Mouse (Mus musculus): ENCODE data around the gene Slc25a11. TPM values are rescaled to one million over a fixed set of nuclear protein-coding genes. Genes with fewer than 3 reads are reported as not detected.

The Slc25a11 gene
- polyA plus RNA-seq (2014; fragmentation: Illumina TruSeq; extraction: RNeasy Lipid Tissue Mini Kit (QIAGEN cat#74804); ENCODE audit: low read depth, low replicate concordance) = 6.2 TPM

DNA sequence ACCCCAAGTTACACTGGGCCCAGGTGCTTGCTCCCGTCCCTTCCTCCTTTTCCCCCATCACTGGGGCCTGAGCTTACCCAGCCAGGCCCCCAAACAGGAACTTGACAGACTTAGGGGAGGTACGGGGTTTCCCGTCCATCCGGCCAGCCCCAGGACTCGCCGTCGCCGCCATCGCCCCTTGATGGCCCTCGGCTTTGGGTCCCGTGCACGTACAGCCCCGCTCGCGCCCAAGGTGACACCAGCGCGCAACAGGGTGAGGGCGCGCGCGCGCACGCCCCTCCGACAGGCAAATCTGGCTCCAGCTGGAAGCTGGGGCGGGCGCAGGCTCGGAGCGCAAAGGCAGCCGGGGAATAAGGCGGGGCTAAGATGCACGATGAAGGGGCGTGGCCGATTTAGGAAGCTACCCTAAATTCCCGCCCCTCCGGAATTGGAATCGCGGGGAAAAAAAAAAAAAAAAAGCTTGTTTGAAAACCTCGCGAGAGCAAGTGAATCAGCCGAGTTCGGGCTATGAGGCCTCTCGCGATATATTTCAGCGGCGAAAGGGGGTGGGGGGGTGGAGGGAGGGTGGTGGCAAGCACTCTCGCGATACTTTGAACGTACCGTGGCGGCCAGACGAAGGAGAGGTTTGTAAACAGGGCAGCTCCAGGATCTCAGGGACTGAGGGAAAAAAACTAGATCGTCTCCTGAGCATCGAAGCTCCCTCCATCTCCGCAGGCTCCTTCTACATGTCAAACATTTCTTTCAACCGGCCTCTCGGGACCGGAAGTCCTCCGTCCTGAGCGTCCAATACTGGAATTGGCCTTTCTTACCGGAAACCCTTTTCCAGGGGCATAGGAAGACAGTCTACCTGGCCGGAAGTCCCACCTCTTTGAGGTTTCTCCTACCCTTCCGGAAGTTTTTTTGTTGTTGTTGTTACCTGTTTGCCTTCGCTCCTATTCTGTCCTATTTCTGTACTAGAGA, at the start of gene Slc25a11, which contains the start of gene Rnf167:
Gene Slc25a11, minus strand, starts transcription at position 789 of the 960 bp plus-strand sequence.
Gene Rnf167, plus strand, starts transcription at position 545 of the 960 bp plus-strand sequence.

GRCm38 (mm10) chr11:70687601-70688199, 40.4 kb upstream of the Slc25a11 start, which contains the start of gene Camta2:
Gene Camta2 (minus strand): TSS chr11:70688105.

DNA sequence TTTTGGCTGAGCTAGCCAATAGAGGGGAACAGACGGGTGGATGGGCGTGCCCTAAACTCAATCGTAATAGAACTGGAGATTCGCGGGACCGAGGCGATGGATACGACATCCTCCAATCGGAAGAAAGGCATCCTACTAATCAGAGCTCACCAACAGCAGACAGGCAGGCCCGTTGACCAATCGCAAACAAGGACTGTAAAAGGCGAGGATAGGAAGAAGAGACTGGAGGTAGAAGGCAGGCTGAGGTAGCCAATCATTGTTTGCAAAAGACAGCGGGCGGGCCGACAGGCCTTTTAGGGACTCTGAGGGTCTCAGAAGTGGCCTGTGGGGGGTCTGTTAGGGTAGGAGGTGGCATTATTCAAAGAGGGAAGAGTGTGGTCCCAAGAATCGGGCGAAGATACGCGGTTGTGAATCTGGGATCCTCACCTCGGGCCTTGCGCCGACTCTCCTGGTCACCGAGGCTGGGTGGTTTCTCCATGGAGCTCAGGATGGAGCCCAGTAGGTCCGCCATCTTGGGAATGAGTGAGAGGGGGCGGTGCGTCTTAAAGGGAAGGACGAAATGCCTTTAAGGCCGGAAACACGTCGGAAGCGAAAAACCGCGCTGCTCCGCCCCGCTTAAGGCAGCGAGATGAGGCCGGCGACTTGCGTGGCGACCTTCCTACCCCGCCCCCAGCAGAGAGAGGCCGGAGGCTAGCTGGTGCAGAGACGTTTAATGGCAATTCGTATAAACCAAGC, 21.7 kb upstream of the Slc25a11 start, which contains the start of gene Spag7:
Gene Spag7, minus strand, starts transcription at position 646 of the 735 bp plus-strand sequence.

GRCm38 (mm10) chr11:70656964-70657363, 9.7 kb upstream of the Slc25a11 start, which contains the start of gene Eno3:
Gene Eno3 (plus strand): TSS chr11:70657202.

DNA sequence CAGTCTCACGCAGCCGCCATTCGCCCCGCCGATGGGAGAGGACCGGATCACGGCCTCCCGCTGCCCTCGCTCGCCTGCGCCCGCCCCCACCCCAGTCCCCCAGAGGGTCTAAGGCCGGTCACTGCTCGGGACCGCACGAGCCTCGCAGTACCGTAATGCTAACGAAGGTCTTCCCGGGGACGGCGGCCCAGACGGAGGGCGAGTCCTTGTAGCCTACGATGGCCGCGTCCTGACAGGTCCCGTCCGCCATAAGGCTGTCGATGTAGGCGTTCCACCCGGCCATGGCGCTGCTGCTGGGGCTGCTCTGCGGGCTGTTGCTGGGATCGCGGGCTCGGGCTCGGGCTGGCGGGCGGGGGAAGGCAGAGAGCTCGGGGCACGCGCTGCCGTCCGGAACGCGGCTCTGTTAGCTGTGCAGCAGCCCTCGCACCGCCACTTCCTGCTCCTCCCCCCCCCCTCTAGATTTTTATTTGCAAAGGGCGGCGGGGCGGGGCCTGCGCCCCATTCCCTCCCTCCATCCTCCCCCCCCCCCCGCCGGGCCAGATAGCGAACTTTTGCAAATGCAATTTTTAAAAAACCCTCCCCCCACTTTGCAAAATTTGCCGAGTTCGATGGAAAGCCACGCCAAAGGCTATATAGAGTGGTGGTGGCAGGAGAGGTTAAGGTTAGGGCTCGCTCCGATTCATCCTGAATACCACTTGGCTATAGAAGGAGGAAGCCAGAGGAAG, 7.1 kb upstream of the Slc25a11 start, which contains the start of gene Pfn1:
Gene Pfn1, minus strand, starts transcription at position 447 of the 725 bp plus-strand sequence.

GRCm38 (mm10) chr11:70638714-70639278, 8.5 kb downstream of the Slc25a11 start, which contains the start of gene Gp1ba:
Gene Gp1ba (plus strand): TSS chr11:70639122.

GRCm38 (mm10) chr11:70619101-70619500, 28.2 kb downstream of the Slc25a11 start, which contains the start of gene Chrne:
Gene Chrne (minus strand): TSS chr11:70619216.

GRCm38 (mm10) chr11:70615516-70616093, 31.7 kb downstream of the Slc25a11 start, which contains the start of gene 4930544D05Rik:
Gene 4930544D05Rik (plus strand): TSS chr11:70615848.

Other genes starting within 250 kb of the Slc25a11 start
- gene Pelp1, start 237.4 kb downstream of the Slc25a11 start, polyA plus RNA-seq (2014; fragmentation: Illumina TruSeq; extraction: RNeasy Lipid Tissue Mini Kit (QIAGEN cat#74804); ENCODE audit: low read depth, low replicate concordance) = 11.9 TPM
- gene Arrb2, start 214.8 kb downstream of the Slc25a11 start, polyA plus RNA-seq (2014; fragmentation: Illumina TruSeq; extraction: RNeasy Lipid Tissue Mini Kit (QIAGEN cat#74804); ENCODE audit: low read depth, low replicate concordance) = 0.35 TPM
- gene Med11, start 195.6 kb downstream of the Slc25a11 start, polyA plus RNA-seq (2014; fragmentation: Illumina TruSeq; extraction: RNeasy Lipid Tissue Mini Kit (QIAGEN cat#74804); ENCODE audit: low read depth, low replicate concordance) = 4.8 TPM
- 18.1 TPM for gene Zmynd15, start 188.0 kb downstream of the Slc25a11 start, polyA plus RNA-seq (2014; fragmentation: Illumina TruSeq; extraction: RNeasy Lipid Tissue Mini Kit (QIAGEN cat#74804); ENCODE audit: low read depth, low replicate concordance)
- 2.3 TPM for gene Cxcl16, start 187.5 kb downstream of the Slc25a11 start, polyA plus RNA-seq (2014; fragmentation: Illumina TruSeq; extraction: RNeasy Lipid Tissue Mini Kit (QIAGEN cat#74804); ENCODE audit: low read depth, low replicate concordance)
- gene Tm4sf5, start 142.2 kb downstream of the Slc25a11 start, polyA plus RNA-seq (2014; fragmentation: Illumina TruSeq; extraction: RNeasy Lipid Tissue Mini Kit (QIAGEN cat#74804); ENCODE audit: low read depth, low replicate concordance) = 0.35 TPM
- gene Vmo1, start 132.9 kb downstream of the Slc25a11 start, polyA plus RNA-seq (2014; fragmentation: Illumina TruSeq; extraction: RNeasy Lipid Tissue Mini Kit (QIAGEN cat#74804); ENCODE audit: low read depth, low replicate concordance) = not detected
- gene Gltpd2, start 128.3 kb downstream of the Slc25a11 start, polyA plus RNA-seq (2014; fragmentation: Illumina TruSeq; extraction: RNeasy Lipid Tissue Mini Kit (QIAGEN cat#74804); ENCODE audit: low read depth, low replicate concordance) = not detected
- gene Psmb6, start 122.1 kb downstream of the Slc25a11 start, polyA plus RNA-seq (2014; fragmentation: Illumina TruSeq; extraction: RNeasy Lipid Tissue Mini Kit (QIAGEN cat#74804); ENCODE audit: low read depth, low replicate concordance) = 20.1 TPM
- not detected for gene Gm40193, start 114.5 kb downstream of the Slc25a11 start, polyA plus RNA-seq (2014; fragmentation: Illumina TruSeq; extraction: RNeasy Lipid Tissue Mini Kit (QIAGEN cat#74804); ENCODE audit: low read depth, low replicate concordance)
- 0.11 TPM for gene Pld2, start 107.4 kb downstream of the Slc25a11 start, polyA plus RNA-seq (2014; fragmentation: Illumina TruSeq; extraction: RNeasy Lipid Tissue Mini Kit (QIAGEN cat#74804); ENCODE audit: low read depth, low replicate concordance)
- 1.7 TPM for gene Mink1, start 84.6 kb downstream of the Slc25a11 start, polyA plus RNA-seq (2014; fragmentation: Illumina TruSeq; extraction: RNeasy Lipid Tissue Mini Kit (QIAGEN cat#74804); ENCODE audit: low read depth, low replicate concordance)
- gene 4930544D05Rik, start 31.6 kb downstream of the Slc25a11 start, polyA plus RNA-seq (2014; fragmentation: Illumina TruSeq; extraction: RNeasy Lipid Tissue Mini Kit (QIAGEN cat#74804); ENCODE audit: low read depth, low replicate concordance) = 5.3 TPM
- 5.3 TPM for gene Chrne, start 28.3 kb downstream of the Slc25a11 start, polyA plus RNA-seq (2014; fragmentation: Illumina TruSeq; extraction: RNeasy Lipid Tissue Mini Kit (QIAGEN cat#74804); ENCODE audit: low read depth, low replicate concordance)
- gene Gp1ba, start 8.4 kb downstream of the Slc25a11 start, polyA plus RNA-seq (2014; fragmentation: Illumina TruSeq; extraction: RNeasy Lipid Tissue Mini Kit (QIAGEN cat#74804); ENCODE audit: low read depth, low replicate concordance) = not detected
- gene Rnf167, start 244 bp downstream of the Slc25a11 start, polyA plus RNA-seq (2014; fragmentation: Illumina TruSeq; extraction: RNeasy Lipid Tissue Mini Kit (QIAGEN cat#74804); ENCODE audit: low read depth, low replicate concordance) = 35.2 TPM
- 33.1 TPM for gene Pfn1, start 7.2 kb upstream of the Slc25a11 start, polyA plus RNA-seq (2014; fragmentation: Illumina TruSeq; extraction: RNeasy Lipid Tissue Mini Kit (QIAGEN cat#74804); ENCODE audit: low read depth, low replicate concordance)
- 12.7 TPM for gene Eno3, start 9.7 kb upstream of the Slc25a11 start, polyA plus RNA-seq (2014; fragmentation: Illumina TruSeq; extraction: RNeasy Lipid Tissue Mini Kit (QIAGEN cat#74804); ENCODE audit: low read depth, low replicate concordance)
- 22.5 TPM for gene Spag7, start 21.9 kb upstream of the Slc25a11 start, polyA plus RNA-seq (2014; fragmentation: Illumina TruSeq; extraction: RNeasy Lipid Tissue Mini Kit (QIAGEN cat#74804); ENCODE audit: low read depth, low replicate concordance)
- gene Camta2, start 40.6 kb upstream of the Slc25a11 start, polyA plus RNA-seq (2014; fragmentation: Illumina TruSeq; extraction: RNeasy Lipid Tissue Mini Kit (QIAGEN cat#74804); ENCODE audit: low read depth, low replicate concordance) = 0.31 TPM
- 10.2 TPM for gene Inca1, start 52.7 kb upstream of the Slc25a11 start, polyA plus RNA-seq (2014; fragmentation: Illumina TruSeq; extraction: RNeasy Lipid Tissue Mini Kit (QIAGEN cat#74804); ENCODE audit: low read depth, low replicate concordance)
- gene Kif1c, start 53.1 kb upstream of the Slc25a11 start, polyA plus RNA-seq (2014; fragmentation: Illumina TruSeq; extraction: RNeasy Lipid Tissue Mini Kit (QIAGEN cat#74804); ENCODE audit: low read depth, low replicate concordance) = 1.5 TPM
- 2.9 TPM for gene Zfp3, start 116.7 kb upstream of the Slc25a11 start, polyA plus RNA-seq (2014; fragmentation: Illumina TruSeq; extraction: RNeasy Lipid Tissue Mini Kit (QIAGEN cat#74804); ENCODE audit: low read depth, low replicate concordance)
- not detected for gene Scimp, start 165.1 kb upstream of the Slc25a11 start, polyA plus RNA-seq (2014; fragmentation: Illumina TruSeq; extraction: RNeasy Lipid Tissue Mini Kit (QIAGEN cat#74804); ENCODE audit: low read depth, low replicate concordance)
- gene Rabep1, start 197.3 kb upstream of the Slc25a11 start, polyA plus RNA-seq (2014; fragmentation: Illumina TruSeq; extraction: RNeasy Lipid Tissue Mini Kit (QIAGEN cat#74804); ENCODE audit: low read depth, low replicate concordance) = 44.8 TPM